Mouse (Mus musculus) lung, adult 2 months (tissue): Measurements from ENCODE around the gene 4930432K21Rik.

ENCODE experiments used
- CTCF ChIP-seq: fragments of 200-500 bp; IDR thresholded peaks from 2 replicates; pipeline ENCODE4 v1.5.1; 2011; ENCODE audit warnings: mild to moderate bottlenecking, low read length, control low read depth; ENCODE audit not compliant: insufficient read depth
- POLR2A ChIP-seq: fragments of 200-500 bp; IDR thresholded peaks from 2 replicates; pipeline ENCODE4 v1.6.1; 2011; ENCODE audit warnings: low read depth, mild to moderate bottlenecking, control low read depth, low read length, borderline replicate concordance; ENCODE audit errors: extremely low read depth

- TF ChIP-seq CTCF (no peak), POLR2A (no peak)
Measured at GRCm38 (mm10) chr8:84183261-84184084, 35.6 kb downstream of the 4930432K21Rik start.
